Mouse (Mus musculus) olfactory bulb, adult 2 months (tissue): ENCODE measurements around the gene Rbm4b.

Experiments
- CTCF ChIP-seq: fragments of 200-500 bp; IDR thresholded peaks from 2 replicates; pipeline ENCODE4 v1.5.1; 2012; ENCODE audit warnings: low read depth, mild to moderate bottlenecking, low read length, moderate library complexity; ENCODE audit not compliant: insufficient read depth
- POLR2A ChIP-seq: fragments of 200-500 bp; IDR thresholded peaks from 2 replicates; pipeline ENCODE4 v1.6.1; 2012; ENCODE audit warnings: mild to moderate bottlenecking, low read depth, low read length, moderate library complexity; ENCODE audit not compliant: insufficient read depth

- no peak for TF ChIP-seq CTCF
- TF ChIP-seq POLR2A: no peak
Observed at GRCm38 (mm10) chr19:4772785-4773184, 16.5 kb downstream of the Rbm4b start.
